Mouse (Mus musculus): ENCODE measurements around the gene Mms22l.
"Not testable (repeated sequence)": the region's sequence is repeated elsewhere in the genome, so short reads cannot be mapped to it uniquely, and the experiment has no call there.

Mms22l gene

GRCm38 (mm10) chr4:24620440-24620839 is 124.2 kb downstream of the Mms22l start:
- no peak for DNase-seq (ENCODE audit: low read depth, low spot score)

- DNase-seq (ENCODE audit: low read depth, low spot score), result no peak
Measured at GRCm38 (mm10) chr4:24621422-24622187, 125.4 kb downstream of the Mms22l start.

GRCm38 (mm10) chr4:24625951-24626584 is 129.8 kb downstream of the Mms22l start:
- DNase-seq (ENCODE audit: low read depth, low spot score), result no peak

GRCm38 (mm10) chr4:24626686-24627085 is 130.4 kb downstream of the Mms22l start:
- no peak for DNase-seq (ENCODE audit: low read depth, low spot score)

- DNase-seq (ENCODE audit: low read depth, low spot score), result no peak
Measured at GRCm38 (mm10) chr4:24627871-24628270, 131.6 kb downstream of the Mms22l start.

GRCm38 (mm10) chr4:24630430-24630829 is 134.2 kb downstream of the Mms22l start:
- DNase-seq (ENCODE audit: low read depth, low spot score), result no peak

- DNase-seq (ENCODE audit: low read depth, low spot score), result no peak
Measured at GRCm38 (mm10) chr4:24631177-24631911, 135.1 kb downstream of the Mms22l start.

- DNase-seq (ENCODE audit: low read depth, low spot score), result no peak
Measured at GRCm38 (mm10) chr4:24642306-24642705, 146.1 kb downstream of the Mms22l start.

DNA sequence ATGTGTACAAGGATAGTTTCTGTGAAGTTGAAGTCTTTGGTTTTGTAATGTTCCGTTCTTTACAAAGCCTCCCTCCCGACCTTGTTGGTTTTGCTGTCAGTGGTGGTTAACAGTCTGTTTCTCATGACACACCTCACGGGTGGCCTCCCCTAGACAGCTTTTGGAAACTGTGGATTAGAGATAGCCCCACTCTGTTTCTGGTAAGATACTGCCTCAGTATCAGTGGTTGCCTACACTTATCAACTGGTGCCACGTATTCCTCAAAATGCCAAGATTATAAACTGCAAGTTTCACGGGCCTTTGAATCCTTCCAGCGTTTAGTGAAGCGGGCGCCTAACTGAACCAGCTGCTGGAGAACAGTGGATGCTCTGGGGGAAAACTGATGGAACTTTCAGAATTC is 148.5 kb downstream of the Mms22l start:
- DNase-seq (ENCODE audit: low read depth, low spot score), result not testable (repeated sequence)

All from skeletal muscle tissue, adult 2 months (tissue).